Mouse (Mus musculus) testis, adult 2 months (tissue): ENCODE data around the gene Retreg3.

Experiments
- CTCF ChIP-seq: fragments of 200-500 bp; IDR thresholded peaks from 2 replicates; pipeline ENCODE4 v1.5.1; 2012; ENCODE audit warnings: low read depth, mild to moderate bottlenecking, inconsistent platforms, low read length, moderate library complexity; ENCODE audit not compliant: control insufficient read depth, insufficient read depth, insufficient replicate concordance
- POLR2A ChIP-seq: fragments of 200-500 bp; IDR thresholded peaks from 2 replicates; pipeline ENCODE4 v1.6.1; 2012; ENCODE audit warnings: low read depth, mild to moderate bottlenecking, inconsistent platforms, low read length, moderate library complexity; ENCODE audit not compliant: control insufficient read depth

DNA sequence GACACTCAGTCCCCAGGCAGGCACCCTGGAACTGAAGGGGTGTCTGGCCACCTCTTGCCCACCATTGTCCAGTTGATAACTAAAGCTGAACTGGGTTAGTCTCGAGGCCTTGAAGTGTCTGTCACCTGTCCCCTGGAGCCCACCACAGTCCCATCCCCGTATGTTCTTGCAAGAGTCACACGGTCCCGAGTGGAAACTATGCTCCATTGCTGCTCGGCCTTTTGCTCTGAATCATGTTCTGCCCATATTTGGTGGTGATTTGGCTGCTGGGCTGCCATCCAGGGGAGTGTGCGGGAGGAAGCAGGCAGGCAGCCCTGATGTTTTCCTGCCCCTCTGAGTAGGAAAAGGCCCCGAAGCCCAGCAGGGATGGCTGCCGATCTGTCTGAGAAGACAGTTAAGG, 59.6 kb downstream of the Retreg3 start:
- TF ChIP-seq POLR2A (no peak; the same call in 1 of the 2 replicates), CTCF (no peak)
